Mouse (Mus musculus): Measurements from ENCODE around the gene Chst14.

DNA sequence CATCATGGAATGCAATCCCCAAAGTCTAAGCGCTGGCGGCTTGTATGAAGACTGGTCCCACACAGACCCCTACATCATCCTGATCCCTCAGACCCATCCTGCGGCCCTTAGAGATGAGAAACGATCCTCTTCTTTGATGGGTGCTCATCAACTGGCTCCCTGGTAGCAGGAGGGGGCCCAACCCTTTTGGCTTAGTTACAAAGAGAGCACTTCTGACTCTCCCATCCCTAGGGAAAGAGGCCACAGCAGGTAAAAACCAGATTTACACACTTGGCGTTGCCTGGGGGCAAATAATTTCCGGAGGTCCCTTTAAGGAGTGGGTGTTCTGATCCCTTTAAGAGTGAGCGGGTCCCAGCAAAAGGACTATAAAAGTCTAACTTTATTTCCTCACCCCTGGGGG lies 28.9 kb upstream of the Chst14 start:
- TF ChIP-seq POLR2A (IDR thresholded peaks at IDR 0.05; ENCODE audit: borderline replicate concordance, extremely low read depth, insufficient read depth, insufficient read length, poor library complexity, severe bottlenecking) (no peak), CTCF (IDR thresholded peaks at IDR 0.05; ENCODE audit: borderline replicate concordance, extremely low read depth, insufficient read depth, insufficient read length) (no peak)

Measured in brain, embryonic 14.5 days (tissue).